Mouse (Mus musculus) thymus, postnatal 10 days (tissue): ENCODE measurements around the gene Cep170.

Source experiments
- DNase-seq, 2 experiments: peaks; one replicate each; pipeline ENCODE4 v3.0.0; 2021; ENCODE audit warnings: low spot score in 2 of 2

Cep170 gene

GRCm38 (mm10) chr1:176749708-176750107 is 64.2 kb downstream of the Cep170 start:
- no peak for DNase-seq

DNA sequence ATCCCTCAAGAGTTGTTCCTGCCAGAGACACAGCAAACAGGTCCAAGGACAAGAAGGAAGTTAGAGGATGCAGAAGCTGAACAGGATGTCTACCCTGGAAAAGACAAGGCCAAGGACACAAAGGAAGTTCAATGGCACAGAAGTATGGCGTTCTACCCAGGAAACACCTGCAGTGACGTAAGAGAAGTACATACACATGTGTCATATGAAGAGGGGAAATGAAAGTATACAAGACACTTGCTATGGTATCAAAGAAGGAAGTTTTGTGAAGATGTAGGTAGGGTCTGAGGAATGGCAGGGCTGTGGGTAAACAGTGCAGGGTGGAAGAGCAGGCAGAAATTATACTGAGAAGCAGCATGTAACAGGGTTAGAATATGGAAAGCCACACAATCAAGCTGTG is 81.0 kb downstream of the Cep170 start:
- no peak for DNase-seq

- no peak for DNase-seq
Observed at GRCm38 (mm10) chr1:176730528-176730927, 83.3 kb downstream of the Cep170 start.

DNA sequence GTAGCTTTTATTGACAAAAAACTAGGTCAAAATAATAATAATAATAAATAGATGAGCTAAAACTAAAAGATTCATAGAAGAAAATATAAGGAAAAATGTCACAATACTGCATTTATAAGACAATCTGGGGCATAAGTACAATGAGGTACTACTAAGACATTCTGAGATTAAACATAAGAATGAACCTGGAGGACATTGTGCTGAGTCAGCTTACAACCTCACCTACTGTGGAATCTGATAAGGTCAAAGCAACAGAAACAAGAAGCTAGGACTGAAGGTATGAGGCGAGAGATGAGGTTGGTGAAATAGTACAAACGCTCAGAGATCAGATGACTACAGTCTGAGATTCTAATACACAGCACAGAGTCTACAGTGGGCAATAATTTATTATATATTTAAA is 86.5 kb downstream of the Cep170 start:
- no peak for DNase-seq

GRCm38 (mm10) chr1:176724771-176725170 is 89.1 kb downstream of the Cep170 start:
- no peak for DNase-seq

DNA sequence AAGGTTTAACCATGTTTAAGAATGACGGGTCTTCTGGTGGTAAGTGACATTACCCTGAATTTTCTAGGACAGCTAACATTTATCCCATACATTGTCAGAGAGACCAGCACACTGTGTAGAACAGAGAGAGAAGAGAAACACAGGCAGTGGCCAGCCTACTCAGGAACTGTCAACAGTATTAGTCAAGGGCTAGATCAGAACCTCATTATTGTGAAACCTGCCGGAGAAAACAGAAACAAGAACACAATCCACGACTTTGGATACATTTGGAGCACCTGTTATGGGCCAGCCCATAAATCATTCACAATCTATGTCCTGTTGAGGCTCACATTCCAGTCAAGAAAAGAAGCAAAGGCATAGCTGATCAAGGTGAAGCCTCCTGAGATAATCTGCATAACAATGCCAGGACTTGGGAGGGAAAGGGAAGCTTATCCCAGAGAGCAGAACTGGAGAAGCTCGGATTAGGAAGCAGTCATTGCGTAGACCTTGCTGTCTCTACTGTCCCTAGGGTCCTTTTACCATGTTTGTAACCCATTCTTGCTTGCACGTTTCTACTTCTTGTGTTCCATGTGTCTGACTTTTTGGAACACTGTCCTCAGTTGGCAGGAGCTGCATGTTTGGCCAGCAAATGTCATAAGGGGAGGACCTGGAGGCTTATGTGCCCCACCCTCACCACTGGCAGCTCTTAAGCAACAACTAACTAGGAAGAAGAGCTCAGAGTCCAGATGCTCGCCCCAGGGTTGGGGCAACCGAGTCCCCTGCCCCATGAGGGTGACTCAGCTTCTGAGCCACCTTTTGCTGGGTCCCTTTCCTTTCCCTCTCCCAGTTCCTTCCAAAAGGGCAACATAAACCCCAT is 89.8 kb downstream of the Cep170 start:
- DNase-seq = no peak

- DNase-seq = peak; percentile 18 to 47
Observed at GRCm38 (mm10) chr1:176712436-176712835, 101.4 kb downstream of the Cep170 start.

DNA sequence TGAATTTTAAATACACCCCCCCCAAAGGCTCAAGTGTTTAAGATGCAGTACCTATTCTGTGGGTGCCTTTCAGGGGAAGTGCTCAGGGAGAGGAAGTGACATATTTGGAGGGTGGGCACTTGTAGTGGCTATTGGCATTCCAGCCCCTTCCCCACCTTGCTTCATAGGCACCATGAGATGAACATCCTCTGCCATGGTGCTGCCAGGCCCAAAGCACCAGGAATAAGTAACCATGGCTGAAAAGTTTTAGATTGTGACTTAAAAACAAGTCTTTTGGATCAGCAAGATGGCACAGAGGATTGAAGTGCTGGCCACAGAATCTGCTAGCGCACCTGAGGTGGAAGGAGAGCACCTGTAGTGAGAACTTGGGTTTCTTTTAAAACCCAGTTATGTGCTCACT is 113.6 kb downstream of the Cep170 start:
- DNase-seq = no peak

DNA sequence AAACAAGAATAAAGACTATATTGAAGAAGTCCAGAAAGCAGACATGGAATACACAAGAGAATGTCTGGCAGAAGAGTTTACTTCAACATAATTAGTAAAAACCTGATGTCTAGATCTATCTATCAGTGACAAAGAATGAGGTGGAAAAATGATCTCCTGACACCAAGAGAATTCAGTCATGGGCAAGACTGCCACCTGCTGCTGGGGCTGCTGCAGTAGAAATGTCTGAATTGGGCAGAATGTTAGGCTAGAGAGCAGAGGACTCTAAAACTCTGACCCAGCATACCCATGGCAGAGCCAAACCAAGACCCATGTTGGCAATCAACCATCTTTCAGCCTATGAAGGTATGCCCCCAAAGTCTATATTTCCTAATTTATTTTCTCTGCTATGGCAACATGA is 114.1 kb downstream of the Cep170 start:
- DNase-seq = no peak

DNA sequence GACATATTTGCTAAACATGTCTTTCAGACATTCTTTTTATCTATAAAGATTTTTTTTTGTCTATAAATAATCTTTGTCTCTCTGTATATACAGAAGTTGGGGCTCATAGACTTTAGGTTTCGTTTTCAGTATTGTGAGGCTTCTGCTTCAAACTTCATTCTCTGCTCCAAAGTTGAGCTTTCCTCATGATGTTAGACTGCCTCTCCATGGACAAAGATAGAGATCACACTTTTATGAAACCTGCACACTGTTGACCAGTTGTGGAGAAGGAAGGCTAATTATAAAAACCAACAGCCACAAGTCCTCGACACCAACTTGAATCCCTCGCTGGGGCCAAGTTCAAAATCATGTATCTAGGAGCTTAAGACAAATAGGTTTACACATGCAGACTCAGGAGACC is 115.2 kb downstream of the Cep170 start:
- DNase-seq = no peak

DNA sequence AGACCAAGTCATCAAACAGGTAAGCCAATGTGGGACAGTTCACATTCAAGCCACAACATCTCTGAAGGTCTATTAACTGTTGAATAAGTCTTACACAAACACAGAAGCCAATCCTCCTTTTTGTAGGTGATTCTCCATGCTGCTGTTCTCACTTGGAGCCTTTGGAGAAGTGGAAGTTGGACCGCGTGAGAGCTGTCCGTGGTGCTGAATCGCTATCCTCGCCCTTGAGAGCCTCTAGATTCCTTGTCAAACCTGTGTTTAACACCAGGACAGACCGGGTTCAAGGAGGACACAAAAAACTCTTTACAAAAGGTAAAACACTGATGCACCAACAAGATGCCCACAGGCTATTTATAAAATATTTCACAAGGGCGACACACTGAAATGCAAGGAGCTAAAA is 116.8 kb downstream of the Cep170 start:
- no peak for DNase-seq

DNA sequence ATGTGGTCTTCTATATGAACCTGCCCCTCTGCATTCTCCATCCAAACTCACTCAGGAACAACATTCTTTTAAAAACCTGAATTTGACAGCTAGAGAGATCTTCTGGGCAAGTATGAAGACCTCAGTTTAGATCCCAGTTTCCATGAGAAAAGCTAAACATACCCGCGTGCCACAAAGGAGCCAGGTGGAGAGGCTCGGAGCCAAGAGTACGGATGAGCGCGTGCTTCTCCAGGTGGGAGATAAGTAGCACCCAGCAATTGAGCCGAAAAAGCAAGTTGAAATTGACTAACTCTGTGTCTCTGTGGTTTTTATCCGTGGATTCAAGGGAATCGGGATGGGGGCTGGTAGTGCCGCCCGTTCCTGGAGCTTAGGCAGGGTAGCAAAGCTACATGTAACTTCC is 122.8 kb downstream of the Cep170 start:
- no peak for DNase-seq

- no peak for DNase-seq
Observed at GRCm38 (mm10) chr1:176688251-176688880, 125.5 kb downstream of the Cep170 start.
